Mouse (Mus musculus) forebrain, embryonic 16.5 days (tissue): ENCODE data around the gene Veph1. TPM values are rescaled to one million over a fixed set of nuclear protein-coding genes. Genes with fewer than 3 reads are reported as not detected.
A peak's percentile ranks its signal among the peaks of the same experiment; 100 is the strongest.

Experiments used
- ATAC-seq: fragments of 200-750 bp; cut with Nextera tagmentation; 2 replicates; pipeline ENCODE4 v1.8.0; 2017; ENCODE audit warnings: mild to moderate bottlenecking, moderate library complexity
- H3K27ac ChIP-seq: fragments of 300-500 bp; sonication (generic); 2 replicates; pipeline ENCODE4 v1.5.1; 2014; ENCODE audit warnings: low read length, control low read depth
- H3K27me3 ChIP-seq: fragments of 300-500 bp; sonication (generic); replicated peaks from 2 replicates; pipeline ENCODE4 v1.6.1; 2014; ENCODE audit warnings: low read length; ENCODE audit not compliant: control insufficient read depth, insufficient read depth
- H3K36me3 ChIP-seq: fragments of 300-500 bp; sonication (generic); 2 replicates; pipeline ENCODE4 v1.6.1; 2014; ENCODE audit not compliant: control insufficient read depth, insufficient read depth
- H3K4me1 ChIP-seq: fragments of 300-500 bp; sonication (generic); replicated peaks from 2 replicates; pipeline ENCODE4 v1.6.1; 2014; ENCODE audit warnings: low read length; ENCODE audit not compliant: control insufficient read depth, insufficient read depth
- H3K4me2 ChIP-seq: fragments of 300-500 bp; sonication (generic); 2 replicates; pipeline ENCODE4 v1.6.1; 2014; ENCODE audit warnings: mild to moderate bottlenecking, low read length, control low read depth
- H3K4me3 ChIP-seq: fragments of 300-500 bp; sonication (generic); replicated peaks from 2 replicates; pipeline ENCODE4 v1.5.1; 2014; ENCODE audit warnings: mild to moderate bottlenecking, low read length, control low read depth
- H3K9ac ChIP-seq: fragments of 300-500 bp; sonication (generic); replicated peaks from 2 replicates; pipeline ENCODE4 v1.6.1; 2014; ENCODE audit warnings: low read depth, low read length, control low read depth
- H3K9me3 ChIP-seq: fragments of 300-500 bp; sonication (generic); 2 replicates; pipeline ENCODE4 v1.6.1; 2016; ENCODE audit warnings: low read length; ENCODE audit not compliant: control insufficient read depth
- WGBS: fragments of 180-500 bp; shearing (Covaris S2); extraction: QIAGEN DNeasy Blood & Tissue Kit; methylation state at CpG from one replicate; pipeline ENCODE4 v1.1.7; 2014; 5-methylcytosine and 5-hydroxymethylcytosine counted together
- polyA plus RNA-seq: library from polyadenylated mRNA; unstranded; fragments of >200 nt; fragmentation: Nextera tagmentation; extraction: Ambion mirVana; gene quantifications from 2 replicates; pipeline ENCODE4 v1.2.1, GENCODE M21; 2015

Gene Veph1
- polyA plus RNA-seq, 1 experiment from 2014 or later: 9.2 TPM

GRCm38 (mm10) chr3:66193910-66194562 lies 102.6 kb downstream of the Veph1 start:
- Histone ChIP-seq H3K4me2 (no peak overlapping the region), H3K4me3 (no peak overlapping the region), H3K9me3 (no peaks in the 10 kb centered on the region), H3K27ac (peak overlapping the region; percentile 39; the same call in 1 of the 2 replicates), H3K4me1 (no peaks in the 10 kb centered on the region), H3K27me3 (no peaks in the 10 kb centered on the region), H3K9ac (no peak overlapping the region), H3K36me3 (no peaks in the 10 kb centered on the region)
- 22% methylated on average over 3 of the region's 3 CpGs for WGBS
- ATAC-seq: peak; percentile 94

GRCm38 (mm10) chr3:66179647-66180046 lies 117.0 kb downstream of the Veph1 start:
- Histone ChIP-seq H3K4me2 (no peak overlapping the region), H3K36me3 (no peaks in the 10 kb centered on the region), H3K9me3 (no peaks in the 10 kb centered on the region), H3K4me3 (no peak overlapping the region), H3K4me1 (no peaks in the 10 kb centered on the region), H3K27ac (no peak overlapping the region), H3K27me3 (no peaks in the 10 kb centered on the region), H3K9ac (no peak overlapping the region)
- 58% methylated on average over 2 of the region's 2 CpGs for WGBS
- ATAC-seq: no peak

DNA sequence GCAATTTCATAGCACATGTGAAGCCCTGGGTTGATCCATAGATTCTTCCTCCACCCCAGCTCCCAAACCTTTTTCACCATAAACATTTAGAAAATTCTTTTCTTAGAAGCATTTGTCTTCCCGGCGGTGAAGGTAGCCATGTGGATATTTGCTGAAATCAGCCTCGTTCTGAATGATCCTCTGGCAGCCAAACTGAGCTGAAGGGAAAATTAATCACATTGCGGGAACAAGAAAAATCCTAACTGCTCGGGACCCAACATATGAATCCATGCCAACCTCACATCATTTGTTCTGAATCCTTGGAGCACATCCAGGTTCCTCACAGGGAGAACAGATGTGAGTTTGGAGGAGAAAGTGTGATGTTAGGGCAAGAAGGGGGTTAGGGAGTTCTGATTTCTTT lies 123.7 kb downstream of the Veph1 start:
- WGBS: 43% methylated on average over 5 of the region's 5 CpGs
- ATAC-seq: no peak
- Histone ChIP-seq H3K27me3 (no peaks in the 10 kb centered on the region), H3K9ac (no peak overlapping the region), H3K4me2 (no peak overlapping the region), H3K36me3 (no peaks in the 10 kb centered on the region), H3K9me3 (no peaks in the 10 kb centered on the region), H3K27ac (no peak overlapping the region), H3K4me3 (no peak overlapping the region), H3K4me1 (0 out of 2 replicates have a peak, but pooled peaks cover 3% of the 10 kb centered on the region)

- H3K4me3 ChIP-seq: no peak overlapping the region
These were observed 126.6 kb downstream of the Veph1 start for GRCm38 (mm10) chr3:66169873-66170538.

GRCm38 (mm10) chr3:66166606-66167290 lies 129.9 kb downstream of the Veph1 start:
- no peak overlapping the region for H3K27ac ChIP-seq
- no peaks in the 10 kb centered on the region for H3K4me1 ChIP-seq
- no peak overlapping the region for H3K4me2 ChIP-seq
- H3K36me3 ChIP-seq: no peaks in the 10 kb centered on the region
- ATAC-seq: no peak
- no peak overlapping the region for H3K4me3 ChIP-seq
- no peaks in the 10 kb centered on the region for H3K9me3 ChIP-seq
- H3K27me3 ChIP-seq: no peaks in the 10 kb centered on the region
- H3K9ac ChIP-seq: no peak overlapping the region
- WGBS: 87% methylated on average over 6 of the region's 6 CpGs

More at GRCm38 (mm10) chr3:66169873-66170538, 126.6 kb downstream of the Veph1 start:
- Histone ChIP-seq H3K9ac (no peak overlapping the region), H3K4me2 (no peak overlapping the region), H3K27me3 (no peaks in the 10 kb centered on the region), H3K27ac (no peak overlapping the region), H3K9me3 (no peaks in the 10 kb centered on the region), H3K36me3 (no peaks in the 10 kb centered on the region), H3K4me1 (0 out of 2 replicates have a peak, but pooled peaks cover 3% of the 10 kb centered on the region)
- WGBS: 36% methylated on average over 3 of the region's 3 CpGs
- no peak for ATAC-seq

GRCm38 (mm10) chr3:66165026-66165425 lies 131.6 kb downstream of the Veph1 start:
- Histone ChIP-seq H3K4me3 (no peak overlapping the region), H3K27ac (no peak overlapping the region), H3K9me3 (no peaks in the 10 kb centered on the region), H3K9ac (no peak overlapping the region), H3K36me3 (no peaks in the 10 kb centered on the region), H3K4me2 (no peak overlapping the region), H3K4me1 (no peaks in the 10 kb centered on the region), H3K27me3 (no peaks in the 10 kb centered on the region)
- WGBS: 80% methylated on average over 5 of the region's 5 CpGs
- ATAC-seq: no peak

DNA sequence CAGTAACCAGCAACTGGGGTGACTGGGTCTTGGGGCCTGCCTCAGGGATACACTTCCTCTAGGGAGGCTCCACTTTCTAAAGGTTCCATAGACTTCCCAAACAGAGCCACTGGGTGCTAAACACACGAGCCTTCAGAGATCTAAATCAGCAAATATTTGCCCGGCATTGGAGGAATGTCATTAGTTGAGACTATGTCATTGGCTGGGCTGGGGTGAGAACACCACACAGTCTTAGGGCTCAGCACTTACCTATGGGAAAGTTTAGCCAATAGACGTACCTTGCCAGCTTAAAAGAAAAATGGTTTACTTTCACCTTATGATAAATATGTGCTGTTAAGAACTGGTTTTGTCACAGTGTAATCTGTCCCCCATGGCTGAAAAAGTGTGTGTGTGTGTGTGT lies 132.1 kb downstream of the Veph1 start:
- H3K9ac ChIP-seq: no peak overlapping the region
- H3K4me3 ChIP-seq: no peak overlapping the region
- H3K36me3 ChIP-seq: no peaks in the 10 kb centered on the region
- no peak for ATAC-seq
- H3K4me1 ChIP-seq: no peaks in the 10 kb centered on the region
- no peak overlapping the region for H3K27ac ChIP-seq
- 78% methylated on average over 3 of the region's 3 CpGs for WGBS
- H3K4me2 ChIP-seq: no peak overlapping the region
- no peaks in the 10 kb centered on the region for H3K9me3 ChIP-seq
- no peaks in the 10 kb centered on the region for H3K27me3 ChIP-seq

DNA sequence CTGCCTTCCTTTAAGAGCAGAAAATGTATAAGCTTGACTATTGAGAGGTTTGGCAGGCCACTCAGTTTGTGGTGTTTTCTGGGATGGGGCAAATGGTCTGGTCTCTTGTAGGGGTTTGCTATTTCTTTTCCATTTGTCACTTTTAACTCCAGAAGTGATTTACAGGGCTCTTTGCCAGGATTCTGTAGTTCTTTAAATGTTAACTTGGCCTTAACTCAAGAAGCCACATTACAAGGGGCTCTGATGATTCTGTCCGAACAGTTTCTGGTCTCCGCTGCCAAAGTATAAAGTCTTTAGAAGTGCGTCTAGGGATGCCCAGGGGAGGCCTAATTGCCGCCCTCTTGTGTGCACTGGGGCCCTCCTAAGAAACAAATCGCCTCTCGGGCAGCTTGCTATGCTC lies 134.0 kb downstream of the Veph1 start:
- H3K4me3 ChIP-seq: no peak overlapping the region
- 34% methylated on average over 6 of the region's 6 CpGs for WGBS

GRCm38 (mm10) chr3:66157947-66158346 lies 138.7 kb downstream of the Veph1 start:
- Histone ChIP-seq H3K27ac (no peak overlapping the region), H3K4me3 (no peak overlapping the region), H3K27me3 (no peaks in the 10 kb centered on the region), H3K9me3 (no peaks in the 10 kb centered on the region), H3K4me1 (no peaks in the 10 kb centered on the region), H3K9ac (no peak overlapping the region), H3K36me3 (no peaks in the 10 kb centered on the region), H3K4me2 (no peak overlapping the region)
- ATAC-seq: no peak
- 53% methylated on average over 8 of the region's 8 CpGs for WGBS

More for the DNA sequence above, 134.0 kb downstream of the Veph1 start:
- Histone ChIP-seq H3K4me2 (no peak overlapping the region), H3K9ac (no peak overlapping the region), H3K27ac (no peak overlapping the region), H3K9me3 (no peaks in the 10 kb centered on the region), H3K4me1 (no peaks in the 10 kb centered on the region), H3K36me3 (no peaks in the 10 kb centered on the region), H3K27me3 (no peaks in the 10 kb centered on the region)
- peak; percentile 47; the same call in 1 of the 2 replicates for ATAC-seq
